Mouse (Mus musculus): ENCODE measurements around the gene Aqr. TPM values are rescaled to one million over a fixed set of nuclear protein-coding genes. Genes with fewer than 3 reads are reported as not detected.

The Aqr gene
- polyA plus RNA-seq, 1 experiment, result 17.7 TPM

- WGBS, result 91% methylated on average over 5 of the region's 5 CpGs
- no peak overlapping the region for H3K27ac ChIP-seq (ENCODE audit: insufficient read depth, low read depth, low read length)
- no peaks in the 10 kb centered on the region for H3K27me3 ChIP-seq (replicated peaks; ENCODE audit: control insufficient read depth, insufficient read depth, low read length)
- no peak overlapping the region for H3K4me3 ChIP-seq (ENCODE audit: insufficient read depth, low read depth, low read length)
- no peaks in the 10 kb centered on the region for H3K4me1 ChIP-seq (ENCODE audit: control insufficient read depth, insufficient read depth, low read length)
- no peak for DNase-seq
- no peak for TF ChIP-seq POLR2A (IDR thresholded peaks at IDR 0.05; ENCODE audit: low read depth, low read length)
- no peak for TF ChIP-seq CTCF (conservative IDR thresholded peaks at IDR 0.05; ENCODE audit: insufficient read depth, insufficient read length, low read depth, low read length)
- H3K36me3 ChIP-seq (ENCODE audit: control insufficient read depth, insufficient read depth, low read length), result peaks cover 7% of the 10 kb centered on the region
These were observed 87.7 kb downstream of the Aqr start for GRCm38 (mm10) chr2:114099109-114099508.

- Histone ChIP-seq H3K27me3 (replicated peaks; ENCODE audit: control insufficient read depth, insufficient read depth, low read length) (no peaks in the 10 kb centered on the region), H3K4me3 (ENCODE audit: insufficient read depth, low read depth, low read length) (no peak overlapping the region), H3K36me3 (ENCODE audit: control insufficient read depth, insufficient read depth, low read length) (peaks cover 3% of the 10 kb centered on the region), H3K27ac (ENCODE audit: insufficient read depth, low read depth, low read length) (no peak overlapping the region), H3K4me1 (ENCODE audit: control insufficient read depth, insufficient read depth, low read length) (no peaks in the 10 kb centered on the region)
- DNase-seq, result no peak
- 92% methylated on average over 4 of the region's 4 CpGs for WGBS
- TF ChIP-seq CTCF (conservative IDR thresholded peaks at IDR 0.05; ENCODE audit: insufficient read depth, insufficient read length, low read depth, low read length) (no peak), POLR2A (IDR thresholded peaks at IDR 0.05; ENCODE audit: low read depth, low read length) (no peak)
These were observed 89.2 kb downstream of the Aqr start for GRCm38 (mm10) chr2:114097627-114098026.

GRCm38 (mm10) chr2:114096570-114096969, 90.3 kb downstream of the Aqr start:
- H3K27me3 ChIP-seq (replicated peaks; ENCODE audit: control insufficient read depth, insufficient read depth, low read length), result no peaks in the 10 kb centered on the region
- no peak for TF ChIP-seq CTCF (conservative IDR thresholded peaks at IDR 0.05; ENCODE audit: insufficient read depth, insufficient read length, low read depth, low read length)
- TF ChIP-seq POLR2A (IDR thresholded peaks at IDR 0.05; ENCODE audit: low read depth, low read length), result no peak
- H3K36me3 ChIP-seq (ENCODE audit: control insufficient read depth, insufficient read depth, low read length), result peaks cover 2% of the 10 kb centered on the region; the same call in 1 of the 2 replicates
- no peak for DNase-seq
- H3K27ac ChIP-seq (ENCODE audit: insufficient read depth, low read depth, low read length), result no peak overlapping the region
- WGBS, result 88% methylated on average over 1 of the region's 1 CpGs
- no peaks in the 10 kb centered on the region for H3K4me1 ChIP-seq (ENCODE audit: control insufficient read depth, insufficient read depth, low read length)
- no peak overlapping the region for H3K4me3 ChIP-seq (ENCODE audit: insufficient read depth, low read depth, low read length)

- no peak overlapping the region for H3K4me3 ChIP-seq (ENCODE audit: insufficient read depth, low read depth, low read length)
- TF ChIP-seq CTCF (conservative IDR thresholded peaks at IDR 0.05; ENCODE audit: insufficient read depth, insufficient read length, low read depth, low read length) (no peak), POLR2A (IDR thresholded peaks at IDR 0.05; ENCODE audit: low read depth, low read length) (no peak)
- H3K4me1 ChIP-seq (ENCODE audit: control insufficient read depth, insufficient read depth, low read length), result no peaks in the 10 kb centered on the region
- no peaks in the 10 kb centered on the region for H3K27me3 ChIP-seq (replicated peaks; ENCODE audit: control insufficient read depth, insufficient read depth, low read length)
- no peak overlapping the region for H3K27ac ChIP-seq (ENCODE audit: insufficient read depth, low read depth, low read length)
- no peak for DNase-seq
- 74% methylated on average over 5 of the region's 5 CpGs for WGBS
- peaks cover 2% of the 10 kb centered on the region; the same call in 1 of the 2 replicates for H3K36me3 ChIP-seq (ENCODE audit: control insufficient read depth, insufficient read depth, low read length)
These were observed 91.5 kb downstream of the Aqr start for GRCm38 (mm10) chr2:114095348-114095747.

- no peak overlapping the region for H3K4me3 ChIP-seq (ENCODE audit: insufficient read depth, low read depth, low read length)
- H3K36me3 ChIP-seq (ENCODE audit: control insufficient read depth, insufficient read depth, low read length), result peaks cover 2% of the 10 kb centered on the region; the same call in 1 of the 2 replicates
- no peak overlapping the region for H3K27ac ChIP-seq (ENCODE audit: insufficient read depth, low read depth, low read length)
- 83% methylated on average over 1 of the region's 1 CpGs for WGBS
- H3K4me1 ChIP-seq (ENCODE audit: control insufficient read depth, insufficient read depth, low read length), result no peaks in the 10 kb centered on the region
- no peaks in the 10 kb centered on the region for H3K27me3 ChIP-seq (replicated peaks; ENCODE audit: control insufficient read depth, insufficient read depth, low read length)
- no peak for DNase-seq
- TF ChIP-seq POLR2A (IDR thresholded peaks at IDR 0.05; ENCODE audit: low read depth, low read length) (no peak), CTCF (conservative IDR thresholded peaks at IDR 0.05; ENCODE audit: insufficient read depth, insufficient read length, low read depth, low read length) (no peak)
These were observed 92.1 kb downstream of the Aqr start for GRCm38 (mm10) chr2:114094696-114095095.

GRCm38 (mm10) chr2:114093577-114093976, 93.2 kb downstream of the Aqr start:
- Histone ChIP-seq H3K27ac (ENCODE audit: insufficient read depth, low read depth, low read length) (no peak overlapping the region), H3K36me3 (ENCODE audit: control insufficient read depth, insufficient read depth, low read length) (peaks cover 2% of the 10 kb centered on the region; the same call in 1 of the 2 replicates), H3K27me3 (replicated peaks; ENCODE audit: control insufficient read depth, insufficient read depth, low read length) (no peaks in the 10 kb centered on the region), H3K4me1 (ENCODE audit: control insufficient read depth, insufficient read depth, low read length) (no peaks in the 10 kb centered on the region), H3K4me3 (ENCODE audit: insufficient read depth, low read depth, low read length) (no peak overlapping the region)
- 74% methylated on average over 9 of the region's 9 CpGs for WGBS
- DNase-seq, result no peak
- TF ChIP-seq POLR2A (IDR thresholded peaks at IDR 0.05; ENCODE audit: low read depth, low read length) (no peak), CTCF (conservative IDR thresholded peaks at IDR 0.05; ENCODE audit: insufficient read depth, insufficient read length, low read depth, low read length) (no peak)

- DNase-seq, result peak; percentile 70
- 78% methylated on average over 3 of the region's 3 CpGs for WGBS
- Histone ChIP-seq H3K4me1 (ENCODE audit: control insufficient read depth, insufficient read depth, low read length) (no peaks in the 10 kb centered on the region), H3K4me3 (ENCODE audit: insufficient read depth, low read depth, low read length) (no peak overlapping the region), H3K36me3 (ENCODE audit: control insufficient read depth, insufficient read depth, low read length) (no peaks in the 10 kb centered on the region), H3K27me3 (replicated peaks; ENCODE audit: control insufficient read depth, insufficient read depth, low read length) (no peaks in the 10 kb centered on the region), H3K27ac (ENCODE audit: insufficient read depth, low read depth, low read length) (no peak overlapping the region)
- TF ChIP-seq POLR2A (IDR thresholded peaks at IDR 0.05; ENCODE audit: low read depth, low read length) (no peak), CTCF (conservative IDR thresholded peaks at IDR 0.05; ENCODE audit: insufficient read depth, insufficient read length, low read depth, low read length) (no peak)
These were observed 97.0 kb downstream of the Aqr start for GRCm38 (mm10) chr2:114089862-114090261.

Measured in kidney, adult 2 months (tissue).